Mouse (Mus musculus) liver, embryonic 11.5 days (tissue): ENCODE measurements around the gene Scaf4. TPM values are rescaled to one million over a fixed set of nuclear protein-coding genes. Genes with fewer than 3 reads are reported as not detected.

Source experiments
- ATAC-seq: fragments of 200-750 bp; cut with Nextera tagmentation; replicated peaks from 2 replicates; pipeline ENCODE4 v1.8.0; 2017; ENCODE audit warnings: moderate number of reproducible peaks, mild to moderate bottlenecking, moderate TSS enrichment, moderate library complexity; ENCODE audit not compliant: low FRiP score
- DNase-seq: peaks from one replicate; pipeline ENCODE4 v3.0.0-alpha.2; 2017; ENCODE audit warnings: low spot score
- H3K27ac ChIP-seq: fragments of 300-500 bp; sonication (generic); 2 replicates; pipeline ENCODE4 v1.5.1; 2014; ENCODE audit warnings: mild to moderate bottlenecking, low read depth, low read length, control low read depth
- H3K27me3 ChIP-seq: fragments of 300-500 bp; sonication (generic); replicated peaks from 2 replicates; pipeline ENCODE4 v1.6.1; 2014; ENCODE audit warnings: low read length, mixed read lengths; ENCODE audit not compliant: control insufficient read depth, insufficient read depth
- H3K36me3 ChIP-seq: fragments of 300-500 bp; sonication (generic); 2 replicates; pipeline ENCODE4 v1.6.1; 2014; ENCODE audit warnings: mild to moderate bottlenecking, low read length, moderate library complexity, mixed read lengths; ENCODE audit not compliant: control insufficient read depth, insufficient read depth
- H3K4me1 ChIP-seq: fragments of 300-500 bp; sonication (generic); replicated peaks from 2 replicates; pipeline ENCODE4 v1.6.1; 2014; ENCODE audit warnings: low read length, mixed read lengths; ENCODE audit not compliant: control insufficient read depth, insufficient read depth
- H3K4me2 ChIP-seq: fragments of 300-500 bp; sonication (generic); 2 replicates; pipeline ENCODE4 v1.6.1; 2014; ENCODE audit warnings: mild to moderate bottlenecking, control low read depth, moderate library complexity
- H3K4me3 ChIP-seq: fragments of 300-500 bp; sonication (generic); 2 replicates; pipeline ENCODE4 v1.5.1; 2014; ENCODE audit warnings: low read depth, low read length, control low read depth
- H3K9ac ChIP-seq: fragments of 300-500 bp; sonication (generic); 2 replicates; pipeline ENCODE4 v1.6.1; 2014; ENCODE audit warnings: low read depth, low read length, control low read depth
- H3K9me3 ChIP-seq: fragments of 300-500 bp; sonication (generic); 2 replicates; pipeline ENCODE4 v1.6.1; 2016; ENCODE audit warnings: low read length, inconsistent platforms, mixed read lengths; ENCODE audit not compliant: control insufficient read depth
- WGBS: fragments of 180-500 bp; shearing (Covaris S2); extraction: QIAGEN DNeasy Blood & Tissue Kit; methylation state at CpG from one replicate; pipeline ENCODE4 v1.1.7; 2014; 5-methylcytosine and 5-hydroxymethylcytosine counted together
- polyA plus RNA-seq: library from polyadenylated mRNA; unstranded; fragments of >200 nt; fragmentation: Nextera tagmentation; extraction: Ambion mirVana; gene quantifications from 2 replicates; pipeline ENCODE4 v1.2.1, GENCODE M21; 2014

The Scaf4 gene
- polyA plus RNA-seq, 1 experiment from 2014 or later: 38.4 TPM

- H3K9me3 ChIP-seq: no peaks in the 10 kb centered on the region
- H3K4me3 ChIP-seq: no peak overlapping the region
- no peaks in the 10 kb centered on the region for H3K4me1 ChIP-seq
- H3K36me3 ChIP-seq: no peaks in the 10 kb centered on the region
- DNase-seq (no peak), ATAC-seq (no peak)
- peaks cover 10% of the 10 kb centered on the region for H3K27me3 ChIP-seq
- no peak overlapping the region for H3K27ac ChIP-seq
- no peak overlapping the region for H3K4me2 ChIP-seq
- H3K9ac ChIP-seq: no peak overlapping the region
Observed at GRCm38 (mm10) chr16:90299591-90299990, 15.3 kb upstream of the Scaf4 start.

GRCm38 (mm10) chr16:90298426-90299300, 14.4 kb upstream of the Scaf4 start:
- WGBS: 21% methylated on average over 21 of the region's 21 CpGs
- H3K4me3 ChIP-seq: no peak overlapping the region
- ATAC-seq (no peak), DNase-seq (no peak)
- no peak overlapping the region for H3K9ac ChIP-seq
- H3K4me2 ChIP-seq: no peak overlapping the region
- no peaks in the 10 kb centered on the region for H3K4me1 ChIP-seq
- no peaks in the 10 kb centered on the region for H3K36me3 ChIP-seq
- peaks cover 10% of the 10 kb centered on the region for H3K27me3 ChIP-seq
- no peaks in the 10 kb centered on the region for H3K9me3 ChIP-seq
- no peak overlapping the region for H3K27ac ChIP-seq

- peak overlapping the region; percentile 18; the same call in 1 of the 2 replicates for H3K4me2 ChIP-seq
- peaks cover 10% of the 10 kb centered on the region for H3K27me3 ChIP-seq
- no peak for DNase-seq
- no peak overlapping the region for H3K9ac ChIP-seq
- ATAC-seq: no peak
- H3K9me3 ChIP-seq: no peaks in the 10 kb centered on the region
- H3K36me3 ChIP-seq: no peaks in the 10 kb centered on the region
- H3K4me3 ChIP-seq: no peak overlapping the region
- H3K4me1 ChIP-seq: no peaks in the 10 kb centered on the region
- no peak overlapping the region for H3K27ac ChIP-seq
- WGBS: 20% methylated on average over 21 of the region's 22 CpGs
Observed at GRCm38 (mm10) chr16:90297479-90298425, 13.4 kb upstream of the Scaf4 start.

GRCm38 (mm10) chr16:90291675-90292074, 7.4 kb upstream of the Scaf4 start:
- no peak overlapping the region for H3K4me2 ChIP-seq
- ATAC-seq (no peak), DNase-seq (no peak)

GRCm38 (mm10) chr16:90290962-90291361, 6.7 kb upstream of the Scaf4 start:
- H3K9me3 ChIP-seq: no peaks in the 10 kb centered on the region
- 57% methylated on average over 9 of the region's 9 CpGs for WGBS
- no peak overlapping the region for H3K4me3 ChIP-seq
- no peak overlapping the region for H3K4me2 ChIP-seq
- no peaks in the 10 kb centered on the region for H3K27me3 ChIP-seq
- ATAC-seq (no peak), DNase-seq (no peak)
- H3K36me3 ChIP-seq: no peaks in the 10 kb centered on the region
- no peak overlapping the region for H3K9ac ChIP-seq
- no peak overlapping the region for H3K27ac ChIP-seq
- 0 out of 2 replicates have a peak, but pooled peaks cover 2% of the 10 kb centered on the region for H3K4me1 ChIP-seq

More at GRCm38 (mm10) chr16:90291675-90292074, 7.4 kb upstream of the Scaf4 start:
- Histone ChIP-seq H3K27me3 (no peaks in the 10 kb centered on the region), H3K9ac (no peak overlapping the region), H3K4me3 (no peak overlapping the region), H3K4me1 (0 out of 2 replicates have a peak, but pooled peaks cover 2% of the 10 kb centered on the region), H3K36me3 (no peaks in the 10 kb centered on the region), H3K27ac (no peak overlapping the region), H3K9me3 (no peaks in the 10 kb centered on the region)
- WGBS: 51% methylated on average over 6 of the region's 6 CpGs

GRCm38 (mm10) chr16:90284916-90285315, 613 bp upstream of the Scaf4 start:
- H3K27ac ChIP-seq: peak overlapping the region; percentile 95
- no peaks in the 10 kb centered on the region for H3K27me3 ChIP-seq
- WGBS: 5% methylated on average over 15 of the region's 15 CpGs
- H3K9ac ChIP-seq: peak overlapping the region; percentile 97
- H3K9me3 ChIP-seq: no peaks in the 10 kb centered on the region
- H3K4me1 ChIP-seq: peaks cover 34% of the 10 kb centered on the region
- ATAC-seq: no peak
- H3K4me3 ChIP-seq: peak overlapping the region; percentile 98
- 0 out of 2 replicates have a peak, but pooled peaks cover 4% of the 10 kb centered on the region for H3K36me3 ChIP-seq
- H3K4me2 ChIP-seq: peak overlapping the region; percentile 92
- DNase-seq: peak; percentile 57

- H3K9ac ChIP-seq: peak overlapping the region; percentile 97
- under 1% methylated on average over 50 of the region's 53 CpGs for WGBS
- peaks cover 43% of the 10 kb centered on the region for H3K4me1 ChIP-seq
- ATAC-seq (peak; percentile 25), DNase-seq (peak; percentile 64)
- H3K4me3 ChIP-seq: peak overlapping the region; percentile 98
- 0 out of 2 replicates have a peak, but pooled peaks cover 4% of the 10 kb centered on the region for H3K36me3 ChIP-seq
- peak overlapping the region; percentile 92 for H3K4me2 ChIP-seq
- H3K9me3 ChIP-seq: no peaks in the 10 kb centered on the region
- H3K27ac ChIP-seq: peak overlapping the region; percentile 95
- no peaks in the 10 kb centered on the region for H3K27me3 ChIP-seq
Observed at GRCm38 (mm10) chr16:90283266-90283904, 918 bp downstream of the Scaf4 start.

GRCm38 (mm10) chr16:90282620-90283265, 1.6 kb downstream of the Scaf4 start:
- H3K9me3 ChIP-seq: no peaks in the 10 kb centered on the region
- no peak for DNase-seq
- 23% methylated on average over 14 of the region's 14 CpGs for WGBS

More at GRCm38 (mm10) chr16:90282620-90283265, 1.6 kb downstream of the Scaf4 start:
- Histone ChIP-seq H3K27ac (no peak overlapping the region), H3K27me3 (no peaks in the 10 kb centered on the region), H3K4me1 (peaks cover 43% of the 10 kb centered on the region), H3K4me2 (peak overlapping the region; percentile 92), H3K4me3 (peak overlapping the region; percentile 98), H3K36me3 (0 out of 2 replicates have a peak, but pooled peaks cover 4% of the 10 kb centered on the region), H3K9ac (peak overlapping the region; percentile 97)
- ATAC-seq: no peak
